Mouse (Mus musculus) MEL (cell line): ENCODE measurements around the gene Tmem19. TPM values are rescaled to one million over a fixed set of nuclear protein-coding genes. Genes with fewer than 3 reads are reported as not detected.

Experiments
- DNase-seq: peaks from one replicate; pipeline ENCODE4 v3.0.0; 2011; ENCODE audit warnings: low read depth, low spot score
- H3K27ac ChIP-seq: 2 replicates; pipeline ENCODE4 v1.5.1; 2012; ENCODE audit warnings: low read depth, mild to moderate bottlenecking, control low read depth, low read length, moderate library complexity; ENCODE audit not compliant: control insufficient read depth
- H3K27me3 ChIP-seq, 2 experiments: fragments of 150-350 bp in 1 of 2; sonication (generic) in 1 of 2; 2 replicates each; pipeline ENCODE4 v1.6.1; 2012; ENCODE audit warnings: low read length in 2 of 2, mild to moderate bottlenecking in 2 of 2, improper control_type of control experiment in 1 of 2, moderate library complexity in 1 of 2; ENCODE audit not compliant: insufficient read depth in 2 of 2, control insufficient read depth in 1 of 2
- H3K36me3 ChIP-seq, 2 experiments: 2 replicates each; pipeline ENCODE4 v1.6.1; 2012 to 2014; ENCODE audit warnings: low read length in 2 of 2, improper control_type of control experiment in 1 of 2, inconsistent platforms in 1 of 2, mild to moderate bottlenecking in 1 of 2; ENCODE audit not compliant: insufficient read depth in 2 of 2, control insufficient read depth in 1 of 2
- H3K4me1 ChIP-seq, 2 experiments: fragments of 150-350 bp in 1 of 2; sonication (generic) in 1 of 2; 2 replicates each; pipeline ENCODE4 v1.6.1; 2012; ENCODE audit warnings: low read length in 2 of 2, improper control_type of control experiment in 1 of 2, mild to moderate bottlenecking in 1 of 2; ENCODE audit not compliant: insufficient read depth in 2 of 2, control insufficient read depth in 1 of 2
- H3K4me3 ChIP-seq, 2 experiments: fragments of 150-350 bp in 1 of 2; sonication (generic) in 1 of 2; 2 replicates each; pipeline ENCODE4 v1.5.1; 2012; ENCODE audit warnings: low read depth in 2 of 2, low read length in 2 of 2, mild to moderate bottlenecking in 2 of 2, moderate library complexity in 2 of 2, control low read depth in 1 of 2, improper control_type of control experiment in 1 of 2; ENCODE audit not compliant: control insufficient read depth in 1 of 2, insufficient read depth in 1 of 2
- H3K79me2 ChIP-seq: 2 replicates; pipeline ENCODE4 v1.6.1; 2012; ENCODE audit warnings: mild to moderate bottlenecking, low read length, moderate library complexity; ENCODE audit not compliant: control insufficient read depth, poor library complexity, insufficient read depth
- H3K9ac ChIP-seq: 2 replicates; pipeline ENCODE4 v1.6.1; 2012; ENCODE audit warnings: low read depth, mild to moderate bottlenecking, control low read depth, low read length, moderate library complexity; ENCODE audit not compliant: control insufficient read depth, poor library complexity, severe bottlenecking
- H3K9me3 ChIP-seq: fragments of 150-350 bp; sonication (generic); replicated peaks from 2 replicates; pipeline ENCODE4 v1.6.1; 2012; ENCODE audit warnings: mild to moderate bottlenecking, low read length, improper control_type of control experiment, moderate library complexity; ENCODE audit not compliant: insufficient read depth
- EP300 ChIP-seq, 2 experiments: IDR thresholded peaks; 2 replicates each; pipeline ENCODE4 v1.6.1; 2011; ENCODE audit warnings: improper control_type of control experiment in 2 of 2, low read length in 2 of 2, low read depth in 1 of 2, mild to moderate bottlenecking in 1 of 2
- ETS1 ChIP-seq: IDR thresholded peaks from 2 replicates; pipeline ENCODE4 v1.6.1; 2012; ENCODE audit warnings: low read depth, mild to moderate bottlenecking, inconsistent platforms, low read length, improper control_type of control experiment, moderate library complexity
- GATA1 ChIP-seq: IDR thresholded peaks from 2 replicates; pipeline ENCODE4 v1.6.1; 2011; ENCODE audit warnings: low read depth, low read length, improper control_type of control experiment
- HCFC1 ChIP-seq: IDR thresholded peaks from 2 replicates; pipeline ENCODE4 v1.6.1; 2012; ENCODE audit warnings: low read depth, mild to moderate bottlenecking, inconsistent platforms, low read length, improper control_type of control experiment, moderate library complexity
- JUND ChIP-seq: IDR thresholded peaks from 2 replicates; pipeline ENCODE4 v1.6.1; 2011; ENCODE audit warnings: low read depth, mild to moderate bottlenecking, improper control_type of control experiment, low read length
- KAT2A ChIP-seq: conservative IDR thresholded peaks from 2 replicates; pipeline ENCODE4 v1.6.1; 2012; ENCODE audit warnings: low read depth, low read length, improper control_type of control experiment, inconsistent platforms
- MEF2A ChIP-seq: IDR thresholded peaks from 2 replicates; pipeline ENCODE4 v1.6.1; 2014; ENCODE audit warnings: low read depth, mild to moderate bottlenecking, inconsistent platforms, low read length, improper control_type of control experiment; ENCODE audit not compliant: poor library complexity, insufficient replicate concordance, severe bottlenecking; ENCODE audit errors: extremely low read depth
- MXI1 ChIP-seq: IDR thresholded peaks from 2 replicates; pipeline ENCODE4 v1.6.1; 2011; ENCODE audit warnings: mild to moderate bottlenecking, low read depth, low read length, improper control_type of control experiment
- MYB ChIP-seq: IDR thresholded peaks from 2 replicates; pipeline ENCODE4 v1.6.1; 2011; ENCODE audit warnings: mild to moderate bottlenecking, low read depth, low read length, improper control_type of control experiment
- NELFE ChIP-seq: IDR thresholded peaks from 2 replicates; pipeline ENCODE4 v1.6.1; 2011; ENCODE audit warnings: low read depth, low read length, improper control_type of control experiment
- NRF1 ChIP-seq: IDR thresholded peaks from 2 replicates; pipeline ENCODE4 v1.6.1; 2014; ENCODE audit warnings: low read depth, mild to moderate bottlenecking, inconsistent platforms, low read length, improper control_type of control experiment, moderate library complexity; ENCODE audit not compliant: poor library complexity, insufficient read depth, severe bottlenecking
- POLR2A ChIP-seq, 2 experiments: IDR thresholded peaks; 2 replicates each; pipeline ENCODE4 v1.6.1; 2011 to 2012; ENCODE audit warnings: low read length in 2 of 2, mild to moderate bottlenecking in 2 of 2, control low read depth in 1 of 2, improper control_type of control experiment in 1 of 2, low read depth in 1 of 2, moderate library complexity in 1 of 2; ENCODE audit not compliant: control insufficient read depth in 1 of 2, insufficient read depth in 1 of 2, poor library complexity in 1 of 2
- RAD21 ChIP-seq: IDR thresholded peaks from 2 replicates; pipeline ENCODE4 v1.6.1; 2011; ENCODE audit warnings: mild to moderate bottlenecking, low read depth, low read length, improper control_type of control experiment
- SIN3A ChIP-seq: IDR thresholded peaks from 2 replicates; pipeline ENCODE4 v1.6.1; 2012; ENCODE audit warnings: low read length, improper control_type of control experiment, inconsistent platforms
- TAL1 ChIP-seq: IDR thresholded peaks from 2 replicates; pipeline ENCODE4 v1.6.1; 2012; ENCODE audit warnings: mild to moderate bottlenecking, inconsistent platforms, low read length, moderate library complexity, mixed read lengths
- TBP ChIP-seq: IDR thresholded peaks from 2 replicates; pipeline ENCODE4 v1.8.0; 2011; ENCODE audit warnings: low read depth, low read length, improper control_type of control experiment
- UBTF ChIP-seq: IDR thresholded peaks from 2 replicates; pipeline ENCODE4 v1.6.1; 2012; ENCODE audit warnings: low read depth, mild to moderate bottlenecking, inconsistent platforms, low read length, improper control_type of control experiment, moderate library complexity, borderline replicate concordance; ENCODE audit not compliant: insufficient read depth
- USF2 ChIP-seq, 2 experiments: IDR thresholded peaks; 2 replicates each; pipeline ENCODE4 v1.6.1; 2011 to 2012; ENCODE audit warnings: improper control_type of control experiment in 2 of 2, low read length in 2 of 2, borderline replicate concordance in 1 of 2, inconsistent platforms in 1 of 2, low read depth in 1 of 2, mild to moderate bottlenecking in 1 of 2; ENCODE audit not compliant: insufficient read depth in 1 of 2
- ZMIZ1 ChIP-seq: IDR thresholded peaks from 2 replicates; pipeline ENCODE4 v1.6.1; 2012; ENCODE audit warnings: low read depth, mild to moderate bottlenecking, inconsistent platforms, low read length, improper control_type of control experiment, moderate library complexity
- ZNF384 ChIP-seq: IDR thresholded peaks from 2 replicates; pipeline ENCODE4 v1.6.1; 2012; ENCODE audit warnings: low read depth, mild to moderate bottlenecking, inconsistent platforms, low read length, improper control_type of control experiment
- polyA plus RNA-seq, 2 experiments: library from polyadenylated mRNA; stranded (reverse) in 1 of 2; unstranded in 1 of 2; fragments of >175 nt in 1 of 2; fragments of >200 nt in 1 of 2; gene quantifications; 2 replicates each; pipeline versions ENCODE4 v1.2.1 to v1.2.4; 2012; ENCODE audit warnings: low replicate concordance in 2 of 2, low read depth in 1 of 2; ENCODE audit not compliant: insufficient read length in 2 of 2, insufficient read depth in 1 of 2, missing spikeins in 1 of 2
- total RNA-seq: library from RNA; depleted of rRNA; stranded (reverse); fragments of 300-350 nt; gene quantifications from 2 replicates; pipeline ENCODE4 v1.2.3, GENCODE M21; 2012

The Tmem19 gene
- total and polyA plus RNA-seq, 3 experiments = 10.7 to 16.6 TPM; not detected in 1

DNA sequence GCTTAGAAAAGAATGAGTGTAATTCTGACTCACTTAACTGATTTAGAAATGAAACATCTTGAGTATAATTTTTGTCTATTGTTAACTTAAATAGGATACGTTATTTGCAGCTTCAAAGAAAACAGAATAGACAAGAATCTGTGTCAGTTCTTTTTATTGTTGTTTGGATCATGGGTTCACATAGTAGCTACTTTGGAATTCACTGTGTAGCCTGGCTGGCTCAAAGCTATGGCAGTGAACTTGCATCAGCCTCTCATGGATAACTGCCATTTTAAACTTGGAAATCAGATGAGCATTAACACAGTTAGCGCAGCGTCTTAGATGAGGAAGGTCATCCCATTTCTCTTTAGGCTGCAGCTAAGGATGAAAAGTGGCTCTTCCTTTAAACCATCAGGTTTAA lies 25.6 kb upstream of the Tmem19 start:
- Histone ChIP-seq H3K9ac (peak overlapping the region; percentile 26), H3K4me3 (peak overlapping the region; percentile 5 to 35; a peak in 2 of 4 replicates), H3K4me1 (peaks cover 8 to 9% of the 10 kb centered on the region in 2 experiments; a peak in 3 of 4 replicates)
- TF ChIP-seq POLR2A (IDR thresholded peaks at IDR 0.05; ENCODE audit: control insufficient read depth in 1 of 2, insufficient read depth in 1 of 2, low read depth in 1 of 2, low read length in 2 of 2, poor library complexity in 1 of 2) (no peak), JUND (no peak), NELFE (no peak), USF2 (IDR thresholded peaks at IDR 0.05; ENCODE audit: borderline replicate concordance in 1 of 2, insufficient read depth in 1 of 2, low read depth in 1 of 2, low read length in 2 of 2) (no peak), EP300 (IDR thresholded peaks at IDR 0.05; ENCODE audit: low read depth in 1 of 2, low read length in 2 of 2) (peak in 1 of 2 experiments; percentile 23; a peak in 1 of 4 replicates), KAT2A (peak; percentile 19; the same call in 1 of the 2 replicates), MXI1 (no peak), UBTF (no peak)
- TF ChIP-seq, all 39 proteins: peak for 2
- peak; percentile 34 for DNase-seq
- no peaks in the 10 kb centered on the region for H3K9me3 ChIP-seq
- H3K27me3 ChIP-seq = no peaks in the 10 kb centered on the region
- H3K36me3 ChIP-seq = peaks cover 21 to 48% of the 10 kb centered on the region in 2 experiments
- peak overlapping the region; percentile 46; the same call in 1 of the 2 replicates for H3K27ac ChIP-seq
- H3K79me2 ChIP-seq = peaks cover 64% of the 10 kb centered on the region

GRCm38 (mm10) chr10:115385018-115386002 lies 23.0 kb upstream of the Tmem19 start:
- Histone ChIP-seq H3K27me3 (no peaks in the 10 kb centered on the region), H3K4me1 (peaks cover 5 to 16% of the 10 kb centered on the region in 2 experiments), H3K79me2 (peaks cover 56% of the 10 kb centered on the region), H3K4me3 (peak overlapping the region; percentile 86 to 93)
- DNase-seq = peak; percentile 83
- TF ChIP-seq POLR2A (IDR thresholded peaks at IDR 0.05; ENCODE audit: control insufficient read depth in 1 of 2, insufficient read depth in 1 of 2, low read depth in 1 of 2, low read length in 2 of 2, poor library complexity in 1 of 2) = peak in 1 of 2 experiments; percentile 33; a peak in 3 of 4 replicates
- TF ChIP-seq USF2 (IDR thresholded peaks at IDR 0.05; ENCODE audit: borderline replicate concordance in 1 of 2, insufficient read depth in 1 of 2, low read depth in 1 of 2, low read length in 2 of 2) = no peak
- TF ChIP-seq MEF2A = no peak
- TF ChIP-seq ZMIZ1 = no peak
- no peak for TF ChIP-seq RAD21
- no peak for TF ChIP-seq ZNF384
- no peak for TF ChIP-seq ETS1
- 0 out of 2 replicates have a peak, but pooled peaks have one; percentile 23 for TF ChIP-seq MXI1
- no peak for TF ChIP-seq NRF1
- no peak for TF ChIP-seq MYB
- peak; percentile 45; the same call in 1 of the 2 replicates for TF ChIP-seq TBP
- TF ChIP-seq TAL1 = no peak
- TF ChIP-seq GATA1 = no peak
- TF ChIP-seq UBTF = peak; percentile 81; the same call in 1 of the 2 replicates
- TF ChIP-seq SIN3A = peak; percentile 18; the same call in 1 of the 2 replicates
- TF ChIP-seq HCFC1 = peak; percentile 50; the same call in 1 of the 2 replicates
- TF ChIP-seq, all 39 proteins: peak for 6
- Histone ChIP-seq H3K36me3 (peaks cover 8 to 45% of the 10 kb centered on the region in 2 experiments), H3K9ac (peak overlapping the region; percentile 95), H3K27ac (peak overlapping the region; percentile 82), H3K9me3 (no peaks in the 10 kb centered on the region)
